Mouse (Mus musculus): ENCODE results near the gene Hoxa13.

The Hoxa13 gene

DNA sequence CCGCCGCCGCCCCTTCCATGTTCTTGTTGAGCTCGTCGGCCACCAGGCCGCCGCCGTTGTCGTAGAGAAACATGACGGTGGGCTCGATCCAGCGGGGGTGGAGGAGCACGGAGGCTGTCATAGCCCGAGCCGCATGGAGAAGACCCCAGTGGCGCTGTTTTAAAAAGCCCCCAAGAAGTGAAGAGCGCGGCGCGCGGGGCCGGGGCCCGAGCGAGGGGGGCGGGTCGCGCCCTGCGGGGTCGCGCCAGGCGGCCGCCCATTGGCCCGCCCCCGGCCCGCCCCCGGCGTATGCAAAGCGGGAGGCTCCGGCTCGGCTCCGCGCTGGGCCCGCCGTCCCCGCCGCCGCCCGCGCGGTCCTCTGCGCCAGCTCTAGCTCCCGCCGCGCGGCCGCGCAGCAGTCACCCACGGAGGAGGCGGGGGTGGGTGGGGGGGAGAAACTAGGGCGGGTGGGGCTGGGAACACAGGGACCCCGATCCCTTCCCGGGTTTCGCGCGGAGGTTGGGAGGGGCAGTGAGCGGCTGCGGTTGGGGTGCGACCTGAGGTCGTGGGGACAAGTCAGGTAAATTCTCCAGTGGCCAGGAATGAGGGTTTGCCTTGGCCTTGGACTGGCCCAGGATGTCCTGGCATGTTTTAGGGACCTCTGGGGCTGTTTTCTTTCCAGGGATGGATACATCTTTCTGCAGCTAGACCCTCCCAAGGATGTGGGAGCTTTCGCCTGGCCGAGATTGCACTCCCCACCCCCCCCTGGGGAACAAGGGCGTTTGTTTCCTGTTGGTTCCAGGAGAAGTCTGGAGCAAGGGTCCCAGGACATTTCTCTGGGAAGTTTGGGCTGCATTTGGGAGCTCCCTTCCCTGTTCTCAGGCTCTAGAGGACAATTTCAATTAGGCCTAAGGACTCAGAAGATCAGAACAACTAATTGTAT is at the start of gene Hoxa13:
Gene Hoxa13 (minus strand): TSS at position 227 of the 922 bp plus-strand sequence.
- no peak for DNase-seq

DNA sequence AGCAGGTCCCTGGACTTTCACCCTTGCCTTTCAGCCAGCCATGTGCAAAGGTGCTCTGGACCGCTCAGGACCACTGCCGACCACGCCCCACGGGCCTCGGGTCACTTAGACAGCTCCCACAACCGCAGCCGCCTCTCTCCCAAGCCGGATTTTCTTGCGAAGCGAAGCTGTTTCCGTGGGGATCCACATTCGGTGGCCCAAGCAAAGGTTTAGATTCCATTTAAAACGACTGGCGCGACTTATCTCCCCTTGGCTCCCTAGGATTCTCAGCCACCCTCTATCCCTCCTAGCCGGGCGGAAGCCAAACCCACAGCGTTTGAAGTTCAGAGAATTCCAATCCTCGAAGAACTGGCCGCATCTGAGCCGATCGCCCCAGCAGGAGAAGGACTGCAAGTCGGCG is 49.7 kb upstream of the Hoxa13 start:
- DNase-seq, result no peak

DNA sequence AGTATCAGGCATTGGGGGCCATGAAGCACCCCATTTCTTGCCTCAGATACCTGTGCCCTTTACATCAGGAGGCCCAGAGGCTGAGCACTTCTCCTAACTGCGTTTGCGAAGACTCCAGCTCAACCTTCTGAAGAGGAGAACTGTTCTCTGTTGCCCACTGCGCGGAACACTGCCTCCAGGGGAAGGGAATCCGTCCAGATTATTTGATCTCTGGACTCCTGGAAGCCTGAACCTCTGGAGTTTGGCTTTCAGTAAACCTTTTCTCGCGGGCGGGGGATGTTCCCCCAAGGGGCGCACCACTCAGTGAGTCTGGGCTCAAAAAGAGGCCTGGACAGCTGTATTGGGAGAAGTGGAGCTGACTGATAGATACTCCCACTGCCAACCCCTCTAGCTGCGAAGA is 49.1 kb upstream of the Hoxa13 start:
- DNase-seq, result no peak

DNA sequence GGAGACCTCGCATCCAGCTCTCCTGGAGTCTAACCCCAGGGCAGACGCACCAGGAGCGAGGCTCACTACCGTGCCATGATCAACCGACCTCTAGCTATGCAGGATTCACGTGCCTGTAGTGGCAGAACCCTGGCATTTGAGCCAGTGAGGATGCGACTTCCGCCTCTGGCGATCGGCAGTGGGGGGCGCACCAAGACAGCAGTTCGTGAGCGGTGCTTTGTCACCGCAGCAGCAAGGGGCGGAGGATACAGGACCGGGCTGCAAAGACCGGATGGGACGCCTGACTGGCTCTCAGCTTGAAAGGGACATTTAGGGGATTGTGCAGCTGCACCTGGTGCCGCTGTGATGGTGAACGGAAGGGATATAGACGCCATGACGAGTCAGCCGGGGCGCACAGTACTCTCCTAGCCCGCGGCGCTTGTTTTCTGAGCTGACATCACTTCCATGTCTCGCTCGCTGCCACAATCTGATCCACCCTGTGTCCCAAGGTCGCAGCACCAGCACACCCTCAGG is 45.3 kb upstream of the Hoxa13 start:
- peak; percentile 46 to 59 for DNase-seq

DNA sequence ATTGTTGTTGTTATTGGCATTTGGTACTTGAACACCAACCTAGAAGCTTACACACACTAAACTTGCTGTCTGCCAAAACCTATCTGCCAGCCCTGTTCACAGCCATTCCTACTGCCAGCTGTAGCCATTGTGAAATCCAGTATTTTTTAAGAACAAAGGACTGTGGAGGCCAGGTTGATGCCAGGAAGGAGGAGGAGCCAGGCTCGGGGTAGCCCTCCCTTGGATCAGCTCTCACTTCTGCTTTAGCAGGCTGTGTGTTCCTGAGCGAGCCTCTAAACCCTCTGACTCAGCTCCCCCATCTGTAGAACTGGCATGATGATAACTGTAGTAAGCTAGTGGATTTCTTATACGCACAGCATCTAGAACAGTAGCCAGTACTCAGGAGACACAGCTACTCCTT is 42.7 kb upstream of the Hoxa13 start:
- no peak for DNase-seq

DNA sequence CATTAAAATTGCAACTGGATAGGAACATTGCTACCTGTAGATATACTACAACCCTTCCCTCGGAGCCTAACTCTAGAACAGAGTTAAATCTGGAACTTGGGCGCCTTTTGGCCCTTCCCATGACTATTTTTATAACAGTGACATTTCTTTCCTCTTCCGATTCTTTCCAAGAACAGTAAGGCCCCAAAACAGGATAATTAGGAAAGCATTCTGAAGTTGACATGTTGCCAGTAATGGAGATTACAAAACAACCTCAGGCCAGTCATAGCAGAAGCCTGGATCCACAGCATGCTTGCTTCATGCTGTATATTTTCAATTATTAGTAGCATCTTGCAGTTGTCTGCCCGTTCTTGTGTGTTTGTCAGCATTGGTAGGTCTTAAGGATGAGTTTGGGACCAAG is 40.1 kb upstream of the Hoxa13 start:
- no peak for DNase-seq

DNA sequence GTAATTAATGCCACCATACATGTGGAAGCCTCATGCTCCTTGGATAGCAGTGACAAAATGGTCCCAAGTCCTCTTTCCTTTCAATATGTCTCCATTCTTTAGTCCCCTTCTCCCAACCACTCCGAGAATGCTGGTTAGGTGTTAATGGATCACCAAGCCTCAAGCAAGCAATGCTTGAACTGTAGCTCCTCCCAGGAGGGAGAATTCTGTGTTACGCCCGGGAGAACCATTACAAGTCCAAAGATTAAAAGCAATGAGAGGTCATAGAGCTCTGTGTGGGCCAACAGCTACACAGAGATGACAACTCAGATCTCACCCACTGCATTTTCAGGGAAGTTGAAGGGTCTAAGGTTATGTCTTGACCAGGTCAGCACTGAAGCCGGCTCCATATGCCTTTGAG is 37.8 kb upstream of the Hoxa13 start:
- DNase-seq, result no peak

DNA sequence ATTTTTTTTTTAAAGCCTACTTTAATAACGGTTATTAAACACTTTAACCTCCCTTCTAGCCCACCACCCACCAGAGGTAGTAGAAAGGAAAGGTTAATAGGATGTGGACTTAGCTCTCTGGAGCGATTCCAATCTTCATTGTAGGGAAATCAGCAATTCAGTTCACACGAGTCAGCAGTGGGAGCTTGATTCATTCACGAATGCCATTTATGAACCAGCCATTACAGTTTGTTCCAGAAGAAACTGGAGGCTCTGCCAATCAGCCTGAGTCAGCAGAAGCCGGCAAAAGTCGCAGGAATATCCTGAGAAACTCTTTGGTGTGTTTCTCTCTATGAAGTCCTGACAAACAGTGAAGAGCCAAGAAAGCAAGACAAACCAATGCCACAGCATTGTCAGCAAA is 33.9 kb upstream of the Hoxa13 start:
- no peak for DNase-seq

DNA sequence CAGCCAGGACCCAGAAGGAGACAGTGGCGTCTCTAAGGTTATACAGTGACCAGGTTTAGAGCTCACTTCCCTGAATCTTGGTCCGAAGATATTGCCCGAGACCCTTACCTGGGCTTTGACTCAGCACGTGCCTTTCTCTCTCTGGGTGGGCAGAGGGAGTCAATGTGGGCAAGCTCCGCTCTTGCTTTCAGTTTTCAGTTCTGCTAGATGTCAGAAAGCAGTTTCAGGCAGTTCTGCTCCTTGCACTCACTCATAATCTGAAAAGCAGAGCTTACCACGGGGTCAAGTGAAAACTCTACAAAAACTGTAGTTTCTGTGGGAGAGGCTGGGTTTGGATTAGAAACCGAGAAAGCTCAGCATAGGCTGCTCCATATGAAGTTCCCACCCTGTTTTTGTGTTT is 31.6 kb upstream of the Hoxa13 start:
- DNase-seq, result no peak

DNA sequence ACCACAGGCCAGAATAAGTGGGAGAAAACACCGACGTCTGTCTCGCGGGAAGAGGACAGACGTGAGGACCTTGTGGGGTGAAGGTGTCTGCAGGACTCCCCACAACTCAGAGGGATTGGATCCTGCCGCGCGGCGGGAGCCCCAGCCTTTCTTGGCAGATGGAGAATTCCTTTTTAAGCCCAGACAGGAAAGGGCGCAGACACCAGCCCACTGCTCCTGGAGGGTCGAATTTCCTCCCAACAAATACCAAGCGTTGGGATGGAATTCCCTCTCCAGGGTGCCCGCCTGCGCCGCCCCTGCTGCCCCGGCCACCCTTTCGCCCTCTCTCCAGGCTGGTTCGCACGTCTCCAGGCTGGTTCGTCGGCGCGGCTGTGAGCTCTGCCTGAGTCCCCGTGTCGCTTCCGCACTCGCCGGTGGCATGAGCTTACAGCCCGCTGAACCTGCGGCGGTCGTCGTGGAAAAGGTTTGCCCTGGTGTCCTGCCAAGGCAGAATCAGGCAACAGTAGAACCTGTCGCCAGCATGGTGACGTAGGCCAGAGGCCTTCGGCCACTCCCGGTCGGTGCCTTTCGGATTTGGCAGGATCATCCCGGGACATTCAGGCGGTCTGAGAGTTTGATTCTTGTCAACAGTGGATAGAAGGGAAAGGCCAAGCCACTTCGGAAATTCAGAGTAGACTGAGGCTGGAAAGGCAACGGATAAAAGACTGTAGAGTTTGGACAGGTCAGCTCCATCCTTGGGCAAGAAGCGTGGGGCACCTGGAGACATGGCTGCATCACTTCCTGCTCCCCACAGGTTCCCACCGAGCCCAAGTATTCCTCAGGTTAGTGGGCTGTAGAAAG is 30.6 kb upstream of the Hoxa13 start:
- no peak for DNase-seq

DNA sequence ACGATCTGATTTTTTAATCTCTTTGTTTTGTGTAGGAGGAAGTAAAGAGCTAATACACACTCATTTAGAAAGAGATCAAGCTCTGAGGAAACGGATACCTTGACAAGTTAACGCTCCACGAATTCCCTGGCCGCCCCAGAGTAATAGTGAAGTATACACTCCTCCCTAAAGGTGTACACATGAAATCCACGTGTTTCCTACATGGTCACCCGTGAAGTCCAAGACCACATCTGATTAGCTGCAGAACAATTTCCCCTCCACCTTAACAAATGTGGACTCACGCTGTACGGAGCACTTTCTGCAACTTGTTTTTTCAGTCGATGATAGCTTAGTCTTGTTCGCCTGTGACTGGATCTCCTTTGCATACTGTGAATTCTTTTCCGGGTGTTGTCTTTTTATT is 29.5 kb upstream of the Hoxa13 start:
- DNase-seq, result no peak

DNA sequence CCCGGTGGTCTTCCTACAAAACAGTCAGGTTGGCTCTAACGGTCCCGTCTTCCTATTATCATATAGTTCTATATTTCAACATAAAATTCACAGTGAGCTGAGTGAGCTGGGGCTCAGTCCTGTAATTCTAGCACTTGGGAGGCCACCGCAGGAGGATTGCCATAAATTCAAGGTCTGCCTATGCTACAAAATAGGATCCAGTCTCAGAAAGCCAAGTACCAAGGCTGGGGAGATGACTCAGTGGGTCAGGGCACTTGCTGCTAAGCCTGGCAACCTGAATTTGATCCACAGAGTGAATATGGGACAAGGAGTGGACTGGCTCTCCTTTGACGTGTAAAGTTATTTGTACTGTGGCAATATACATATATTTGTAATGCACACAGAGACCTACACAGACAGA is 23.2 kb upstream of the Hoxa13 start:
- DNase-seq, result no peak

DNA sequence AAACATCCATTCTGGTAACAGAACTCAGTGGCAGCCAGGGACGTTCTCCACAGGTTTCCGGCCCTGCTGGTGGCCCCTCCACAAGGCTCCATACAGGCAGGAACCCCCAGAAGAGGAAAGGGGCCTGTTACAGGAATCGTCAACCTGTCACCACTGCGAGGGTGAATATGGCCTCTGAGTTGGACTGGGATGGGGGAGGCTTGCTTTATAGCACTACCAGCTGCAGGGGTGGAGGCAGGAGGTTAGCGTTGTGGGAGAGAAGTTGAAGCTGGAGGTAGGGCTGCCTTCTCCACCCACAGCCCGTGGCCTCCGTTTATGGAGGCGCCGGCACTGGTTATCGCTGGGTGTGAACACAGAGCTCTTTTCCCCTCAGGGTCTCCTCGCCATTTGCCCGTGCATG is 20.4 kb upstream of the Hoxa13 start:
- DNase-seq, result no peak

DNA sequence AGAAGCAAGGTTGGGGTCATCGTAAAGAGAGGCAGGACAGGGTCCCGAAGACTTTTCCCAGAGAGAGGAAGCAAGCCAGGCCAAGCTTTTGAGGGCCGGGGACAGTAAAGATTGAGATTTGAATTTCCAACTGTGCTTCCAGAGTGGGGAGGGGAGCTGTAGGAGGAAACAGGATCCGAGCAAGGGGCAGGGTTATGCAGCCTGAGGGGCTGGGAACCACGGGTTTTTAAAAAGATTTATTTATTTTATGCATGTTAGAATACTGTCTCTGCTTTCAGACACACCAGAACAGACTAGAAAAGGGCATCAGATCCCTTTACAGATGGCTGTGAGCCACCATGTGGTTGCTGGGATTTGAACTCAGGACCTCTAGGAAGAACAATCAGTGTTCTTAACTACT is 16.2 kb upstream of the Hoxa13 start:
- no peak for DNase-seq

DNA sequence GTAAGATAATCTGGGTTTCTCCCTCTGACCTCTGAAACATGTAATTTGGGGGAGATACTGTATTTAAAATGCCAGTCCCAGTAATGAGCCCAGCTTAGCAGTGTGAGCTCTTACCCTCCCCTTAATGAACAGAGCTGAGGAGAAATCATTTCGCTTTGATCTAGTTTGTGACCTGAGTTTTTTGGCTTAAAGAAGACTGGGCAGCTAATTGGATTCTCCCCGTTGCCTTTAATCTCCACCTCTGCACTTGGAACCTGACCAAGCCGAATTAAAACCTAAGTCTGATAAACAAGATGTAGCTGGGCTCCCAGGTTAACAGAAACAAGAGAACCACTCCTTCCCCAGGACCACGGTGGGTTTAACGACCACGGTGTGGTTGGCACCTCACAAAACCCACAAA is 15.7 kb upstream of the Hoxa13 start:
- DNase-seq, result no peak

DNA sequence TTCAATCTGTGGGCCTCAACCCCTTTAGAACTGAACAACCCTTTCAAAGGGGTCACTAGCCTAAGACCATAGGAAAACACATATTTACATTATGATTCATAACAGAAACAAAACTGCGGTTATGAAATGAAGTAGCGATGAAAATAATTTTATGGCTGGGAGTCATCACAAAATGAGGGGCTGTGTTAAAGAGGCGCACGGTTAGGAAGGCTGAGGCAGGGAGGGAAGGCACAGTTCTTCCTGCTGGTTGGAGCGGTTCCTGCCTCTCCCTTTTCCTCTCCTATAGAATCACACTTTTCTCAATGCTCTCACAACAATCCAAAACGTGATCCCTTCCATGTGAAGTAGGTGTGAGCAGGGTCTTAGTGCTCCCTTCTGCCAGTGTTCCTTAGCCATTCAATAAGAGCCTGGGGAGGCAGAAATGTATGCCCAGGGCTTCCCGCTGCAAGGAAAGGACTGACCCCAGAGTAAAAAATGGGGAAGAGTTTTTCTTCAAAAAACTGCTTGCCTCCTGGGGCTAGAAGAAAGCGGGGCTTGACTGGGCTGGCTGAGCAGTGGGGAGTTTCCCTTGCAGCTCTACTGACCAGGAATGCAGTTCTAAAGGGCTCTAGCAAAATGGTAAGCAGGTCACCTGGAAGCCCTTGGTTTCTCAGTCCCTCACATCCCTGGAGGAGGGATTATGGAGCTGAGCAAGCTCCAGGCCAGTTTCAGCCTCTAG is 15.0 kb upstream of the Hoxa13 start:
- DNase-seq, result no peak

DNA sequence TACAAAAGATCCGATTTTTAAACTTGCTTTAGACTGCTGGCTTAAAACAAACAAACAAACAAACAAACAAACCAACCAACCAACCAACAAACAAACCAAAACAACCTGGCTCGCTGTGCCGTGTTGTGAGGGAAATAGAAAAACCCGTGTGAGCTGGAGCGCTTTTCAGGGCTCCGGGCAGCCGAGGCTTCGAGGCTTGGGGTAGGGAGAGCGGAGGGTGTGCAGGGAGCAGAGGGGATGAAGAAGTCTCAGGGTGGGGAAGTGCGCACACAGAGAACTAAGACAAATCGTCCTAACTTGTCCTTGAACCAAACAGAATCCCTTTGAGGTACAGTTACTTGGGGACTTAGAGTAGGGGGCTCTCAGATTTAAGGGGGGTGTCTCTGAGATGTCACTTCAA is 13.9 kb upstream of the Hoxa13 start:
- DNase-seq, result no peak

DNA sequence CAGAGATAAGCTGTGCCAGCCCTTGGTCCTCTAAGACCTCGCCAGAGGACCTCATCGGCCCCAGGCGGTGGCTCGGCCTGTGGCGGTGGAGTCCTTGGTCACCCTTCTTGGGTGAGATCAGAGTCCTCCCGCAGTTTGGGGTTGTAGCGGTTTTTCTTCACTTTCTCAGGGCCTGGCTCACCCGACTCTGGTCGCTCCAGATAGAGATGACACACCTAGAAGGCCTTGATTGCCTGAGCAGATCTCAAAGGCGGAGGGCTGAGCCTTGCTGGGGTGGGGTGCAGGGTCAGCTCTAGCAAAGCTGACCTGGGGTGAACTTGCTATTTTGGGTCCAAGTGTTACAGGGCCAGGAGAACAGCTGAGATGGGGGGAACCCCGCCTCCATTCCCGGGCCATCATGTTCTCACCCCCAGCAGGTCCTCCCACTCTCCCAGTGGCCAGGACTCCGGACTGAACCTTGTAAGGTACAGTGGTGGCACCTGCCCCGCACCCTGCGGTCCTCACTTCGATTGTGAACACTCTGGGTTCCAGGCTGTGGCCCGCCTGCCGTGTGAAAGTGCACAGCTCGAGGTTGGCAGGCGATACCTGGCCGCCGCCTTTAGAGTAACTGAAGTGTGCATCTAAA is 13.1 kb upstream of the Hoxa13 start:
- DNase-seq, result no peak

DNA sequence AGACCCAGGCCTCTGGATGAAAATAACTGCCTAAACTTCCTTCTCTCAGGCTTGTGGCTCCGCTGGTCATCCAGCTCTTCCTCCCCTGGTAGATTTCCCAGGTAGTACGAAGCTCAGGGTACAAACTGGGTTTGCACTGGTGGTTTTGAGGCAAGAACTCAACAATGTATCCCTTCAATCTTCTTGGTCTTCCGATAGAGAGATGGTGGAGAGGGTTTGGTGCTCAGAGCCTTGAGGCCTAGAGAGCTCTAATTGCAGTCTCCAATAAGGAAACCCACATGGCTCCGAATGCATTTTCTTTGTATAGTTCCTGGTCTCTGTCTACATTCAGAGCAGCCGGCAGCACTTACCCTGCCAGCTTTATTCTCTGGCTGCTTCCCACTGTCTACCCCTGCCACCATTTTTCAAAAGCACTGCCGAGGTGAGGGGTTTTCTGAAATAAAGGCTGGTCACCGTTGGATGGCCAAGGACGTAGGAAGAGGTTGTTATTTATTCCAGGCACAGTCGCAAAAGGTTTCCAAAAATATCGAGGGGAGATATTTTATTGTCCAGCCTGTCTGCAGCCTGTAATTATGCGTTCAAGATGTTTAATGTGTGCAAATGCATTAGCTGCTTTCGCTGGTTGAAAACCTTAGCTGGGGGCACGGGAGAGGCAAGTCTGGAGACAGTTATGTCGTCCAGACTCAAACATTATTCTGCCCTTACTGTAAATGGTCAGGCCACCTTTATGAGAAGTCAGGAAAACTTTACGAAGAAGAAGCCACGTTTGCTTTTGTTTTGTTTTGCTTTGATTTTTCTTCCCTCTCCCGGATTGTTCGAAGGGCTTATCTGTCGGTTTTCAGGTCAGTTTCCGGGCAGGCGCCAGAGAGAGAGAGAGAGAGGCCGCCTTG is 12.3 kb upstream of the Hoxa13 start:
- DNase-seq, result no peak

DNA sequence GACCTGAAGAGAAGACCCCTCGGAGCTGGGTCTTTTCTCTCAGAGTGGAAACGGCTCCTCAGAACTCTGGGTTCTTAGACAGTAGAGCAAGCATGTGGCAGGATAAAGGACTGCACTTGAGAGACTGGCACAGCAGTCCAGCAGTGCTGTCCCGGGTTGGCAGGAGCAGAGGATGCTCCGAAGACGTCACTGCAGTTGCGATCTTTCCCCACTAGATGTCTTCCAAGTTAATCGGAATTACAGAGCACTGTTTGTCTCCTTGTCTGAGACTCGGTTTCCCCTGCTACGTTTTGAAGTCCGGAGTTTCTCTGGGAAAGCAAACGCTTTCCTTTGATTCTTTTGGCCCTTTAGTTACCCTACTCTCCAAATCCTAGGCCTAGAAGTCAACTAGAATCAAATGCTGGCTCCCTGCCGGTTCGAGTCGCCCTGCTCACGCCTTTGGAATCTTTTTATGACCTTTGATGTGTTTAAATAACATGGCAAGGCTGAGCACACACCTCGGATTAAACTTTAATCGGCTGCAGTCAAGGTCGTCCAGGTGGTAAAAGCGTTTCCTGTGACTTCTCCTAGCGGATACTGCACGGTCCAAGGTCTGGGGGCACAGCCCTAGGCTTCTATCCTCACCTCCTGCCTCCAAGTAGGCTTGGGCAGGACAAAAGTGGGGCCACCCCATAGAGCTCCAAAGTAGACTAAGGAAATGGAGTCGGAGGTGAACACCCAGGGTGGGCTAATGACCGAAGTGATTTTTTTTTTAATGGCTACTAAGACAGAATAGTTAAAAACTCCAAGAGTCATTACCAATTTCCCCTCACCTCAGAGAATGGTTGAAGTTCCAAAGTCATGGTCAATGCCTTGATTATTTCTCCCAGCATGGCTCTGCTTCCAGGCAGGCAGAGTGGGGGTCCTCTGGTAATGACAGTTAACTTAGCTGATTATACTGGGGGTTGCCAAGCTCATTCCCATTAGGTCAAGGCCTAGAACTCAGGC is 10.1 kb upstream of the Hoxa13 start:
- peak in 1 of 2 experiments; percentile 54 for DNase-seq
